Mouse (Mus musculus) stomach, postnatal 0 days (tissue): ENCODE measurements around the gene Mfsd11.

Experiments used
- CTCF ChIP-seq: IDR thresholded peaks from 2 replicates; pipeline ENCODE4 v1.5.1; 2016; ENCODE audit warnings: antibody characterized with exemption, low read depth, mild to moderate bottlenecking, moderate library complexity
- EP300 ChIP-seq: optimal IDR thresholded peaks from 2 replicates; pipeline ENCODE3; 2016; ENCODE audit warnings: antibody characterized with exemption

DNA sequence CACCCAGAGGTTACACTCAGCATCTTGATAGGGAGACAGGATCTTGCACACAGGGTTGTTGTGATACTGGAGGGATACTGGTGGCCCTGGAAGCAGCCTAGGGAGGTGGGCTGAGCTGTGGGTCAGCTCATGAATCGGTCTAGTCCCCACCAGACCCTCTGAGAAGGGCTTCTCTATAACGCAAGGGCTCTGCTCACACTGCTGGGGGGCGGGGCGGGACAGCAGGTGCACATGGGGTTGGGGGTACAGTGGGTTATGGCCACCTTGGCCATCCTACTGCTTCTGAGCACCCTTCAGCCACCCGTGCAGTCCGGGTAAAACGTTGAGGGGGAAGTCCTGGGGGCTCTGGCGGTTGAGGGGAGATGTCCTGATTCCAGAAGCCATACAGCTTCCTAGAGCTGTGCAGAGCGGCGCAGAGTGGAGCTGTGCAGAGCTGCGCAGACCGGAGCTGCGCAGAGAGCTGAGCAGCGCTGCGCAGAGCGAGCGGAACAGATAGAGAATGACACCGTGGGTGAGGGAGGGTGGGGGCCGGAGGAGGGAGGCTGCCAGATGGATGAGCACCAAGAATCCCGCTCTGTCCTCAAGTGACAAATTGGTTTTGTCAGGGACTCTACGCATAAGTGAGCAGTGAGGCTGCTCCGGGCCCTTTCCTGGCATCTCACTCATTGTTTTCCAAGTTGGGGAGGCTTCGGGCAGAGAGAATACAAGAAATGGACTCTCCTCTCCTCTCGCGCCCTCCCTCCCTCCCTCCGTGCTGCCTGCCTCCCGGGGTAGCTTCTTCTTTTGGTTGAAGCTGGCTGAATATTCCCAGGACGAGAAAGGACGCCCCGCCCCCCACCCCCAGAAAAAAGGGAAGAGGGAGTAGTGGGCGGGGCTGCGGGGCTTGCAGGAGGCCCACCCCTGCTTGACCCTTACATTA is 41.0 kb upstream of the Mfsd11 start:
- TF ChIP-seq CTCF (peak; percentile 23; the same call in 1 of the 2 replicates), EP300 (no peak)
